Mouse (Mus musculus): ENCODE results near the gene Hfe2.

Gene Hfe2

GRCm38 (mm10) chr3:96526013-96526762 is 1.2 kb downstream of the Hfe2 start:
- DNase-seq (ENCODE audit: extremely low spot score, low read depth, low spot score) = no peak

- no peak for DNase-seq (ENCODE audit: extremely low spot score, low read depth, low spot score)
Measured at GRCm38 (mm10) chr3:96526864-96527542, 2.0 kb downstream of the Hfe2 start.

GRCm38 (mm10) chr3:96528506-96528905 is 3.5 kb downstream of the Hfe2 start:
- DNase-seq (ENCODE audit: extremely low spot score, low read depth, low spot score) = no peak

GRCm38 (mm10) chr3:96532050-96532449 is 7.1 kb downstream of the Hfe2 start:
- DNase-seq (ENCODE audit: extremely low spot score, low read depth, low spot score) = no peak

GRCm38 (mm10) chr3:96534300-96534699 is 9.3 kb downstream of the Hfe2 start:
- no peak for DNase-seq (ENCODE audit: extremely low spot score, low read depth, low spot score)

- DNase-seq (ENCODE audit: extremely low spot score, low read depth, low spot score) = no peak
Measured at GRCm38 (mm10) chr3:96539316-96539715, 14.3 kb downstream of the Hfe2 start.

- no peak for DNase-seq (ENCODE audit: extremely low spot score, low read depth, low spot score)
Measured at GRCm38 (mm10) chr3:96540740-96541139, 15.8 kb downstream of the Hfe2 start.

GRCm38 (mm10) chr3:96541328-96542078 is 16.5 kb downstream of the Hfe2 start:
- no peak for DNase-seq (ENCODE audit: extremely low spot score, low read depth, low spot score)

- DNase-seq (ENCODE audit: extremely low spot score, low read depth, low spot score) = no peak
Measured at GRCm38 (mm10) chr3:96542554-96542953, 17.6 kb downstream of the Hfe2 start.

GRCm38 (mm10) chr3:96543345-96543744 is 18.4 kb downstream of the Hfe2 start:
- DNase-seq (ENCODE audit: extremely low spot score, low read depth, low spot score) = no peak

GRCm38 (mm10) chr3:96545565-96545964 is 20.6 kb downstream of the Hfe2 start:
- DNase-seq (ENCODE audit: extremely low spot score, low read depth, low spot score) = no peak

GRCm38 (mm10) chr3:96546880-96547279 is 21.9 kb downstream of the Hfe2 start:
- no peak for DNase-seq (ENCODE audit: extremely low spot score, low read depth, low spot score)

GRCm38 (mm10) chr3:96547389-96547960 is 22.5 kb downstream of the Hfe2 start:
- DNase-seq (ENCODE audit: extremely low spot score, low read depth, low spot score) = no peak

GRCm38 (mm10) chr3:96548824-96549223 is 23.9 kb downstream of the Hfe2 start:
- no peak for DNase-seq (ENCODE audit: extremely low spot score, low read depth, low spot score)

GRCm38 (mm10) chr3:96549346-96549745 is 24.4 kb downstream of the Hfe2 start:
- no peak for DNase-seq (ENCODE audit: extremely low spot score, low read depth, low spot score)

- no peak for DNase-seq (ENCODE audit: extremely low spot score, low read depth, low spot score)
Measured at GRCm38 (mm10) chr3:96551203-96551602, 26.2 kb downstream of the Hfe2 start.

GRCm38 (mm10) chr3:96551890-96552289 is 26.9 kb downstream of the Hfe2 start:
- no peak for DNase-seq (ENCODE audit: extremely low spot score, low read depth, low spot score)

- DNase-seq (ENCODE audit: extremely low spot score, low read depth, low spot score) = no peak
Measured at GRCm38 (mm10) chr3:96553601-96554000, 28.6 kb downstream of the Hfe2 start.

GRCm38 (mm10) chr3:96554251-96554650 is 29.3 kb downstream of the Hfe2 start:
- DNase-seq (ENCODE audit: extremely low spot score, low read depth, low spot score) = no peak

- DNase-seq (ENCODE audit: extremely low spot score, low read depth, low spot score) = no peak
Measured at GRCm38 (mm10) chr3:96555041-96555596, 30.1 kb downstream of the Hfe2 start.

GRCm38 (mm10) chr3:96555999-96556614 is 31.1 kb downstream of the Hfe2 start:
- DNase-seq (ENCODE audit: extremely low spot score, low read depth, low spot score) = no peak

Data from hindlimb bud, embryonic 11.5 days (tissue).